Mouse (Mus musculus) megakaryocyte progenitor cell, adult 5-6 weeks (primary cell): ENCODE data around the gene Pimreg. TPM values are rescaled to one million over a fixed set of nuclear protein-coding genes. Genes with fewer than 3 reads are reported as not detected.
A peak's percentile ranks its signal among the peaks of the same experiment; 100 is the strongest.

Experiments
- ATAC-seq: replicated peaks from 2 replicates; pipeline ENCODE4 v1.8.0; 2016; ENCODE audit warnings: mild to moderate bottlenecking, moderate TSS enrichment, inconsistent platforms; ENCODE audit not compliant: poor library complexity
- total RNA-seq, 2 experiments: library from RNA; stranded (forward) in 1 of 2; stranded (reverse) in 1 of 2; fragments of 157-497, 149-512 nt in 1 of 2; fragments of 200-1000 nt in 1 of 2; gene quantifications; 2 replicates each; pipeline versions ENCODE4 v1.2.3 to v1.2.4; 2015 to 2017

The Pimreg gene
- total RNA-seq, 2 experiments from 2014 or later: 14.3 to 20.4 TPM

GRCm38 (mm10) chr11:72061093-72061620, 19.3 kb downstream of the Pimreg start:
- no peak for ATAC-seq

GRCm38 (mm10) chr11:72064414-72064813, 22.6 kb downstream of the Pimreg start:
- no peak for ATAC-seq

- ATAC-seq: no peak
Observed at GRCm38 (mm10) chr11:72065103-72065502, 23.3 kb downstream of the Pimreg start.

DNA sequence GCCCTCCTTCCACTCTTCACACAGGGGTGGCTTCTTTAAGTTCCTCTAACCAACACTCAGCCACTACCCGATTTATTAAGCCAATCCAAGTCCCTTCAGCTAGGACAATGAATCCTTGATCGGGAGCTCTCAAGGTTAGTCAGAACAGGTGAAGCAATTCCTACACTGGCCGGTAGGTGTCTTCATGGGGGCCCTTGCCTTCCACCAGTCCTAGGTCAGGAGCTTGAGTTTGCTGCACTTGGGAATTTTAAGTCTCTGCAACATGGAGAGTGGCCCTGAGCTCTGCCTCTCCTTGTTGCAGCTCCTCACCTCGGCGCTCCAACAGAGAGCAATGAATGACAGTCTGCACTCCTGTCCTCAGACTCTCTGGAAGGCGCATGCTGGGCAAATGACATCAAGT, 24.5 kb downstream of the Pimreg start:
- peak; percentile 52; the same call in 1 of the 2 replicates for ATAC-seq

DNA sequence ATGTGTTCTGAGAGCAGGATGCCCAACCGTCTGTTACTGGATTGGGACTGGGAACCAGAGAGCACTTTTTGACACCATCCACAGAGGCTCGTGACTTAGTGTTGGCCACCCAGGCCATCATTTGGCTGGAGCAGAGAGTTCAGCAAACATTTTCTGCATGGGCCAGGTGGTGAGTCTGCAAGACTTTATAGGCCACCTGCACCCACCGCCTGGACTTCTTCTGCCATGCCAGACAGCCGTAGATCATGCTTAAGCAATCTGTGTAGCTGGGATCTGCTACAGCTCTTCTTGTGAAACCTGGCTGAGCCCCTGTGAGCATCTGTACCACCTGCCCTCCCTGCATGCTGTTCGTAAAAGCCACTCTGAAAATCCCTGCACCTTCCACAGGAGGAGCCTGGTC, 25.5 kb downstream of the Pimreg start:
- ATAC-seq: no peak

DNA sequence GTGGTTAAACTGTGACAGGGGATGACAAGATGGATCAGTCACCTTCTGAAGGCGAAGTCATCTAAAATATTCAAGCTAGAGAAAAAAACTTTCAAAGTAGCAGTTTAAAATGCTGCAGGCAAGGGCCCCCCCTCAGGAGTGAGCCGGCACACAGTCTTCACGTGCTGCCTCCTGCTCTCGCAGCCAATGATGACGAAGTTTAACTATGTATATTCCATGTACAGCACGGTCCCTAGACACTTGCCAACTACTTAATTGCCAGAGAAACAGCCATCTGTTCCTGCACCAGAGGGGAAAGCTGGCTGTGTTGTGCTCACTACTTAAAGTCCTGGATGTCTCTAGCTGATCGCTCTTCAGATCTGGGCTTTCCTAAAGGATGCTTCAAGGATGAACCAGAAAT, 26.2 kb downstream of the Pimreg start:
- ATAC-seq: no peak

GRCm38 (mm10) chr11:72070733-72071132, 28.9 kb downstream of the Pimreg start:
- no peak for ATAC-seq

GRCm38 (mm10) chr11:72072331-72072905, 30.6 kb downstream of the Pimreg start:
- no peak for ATAC-seq

DNA sequence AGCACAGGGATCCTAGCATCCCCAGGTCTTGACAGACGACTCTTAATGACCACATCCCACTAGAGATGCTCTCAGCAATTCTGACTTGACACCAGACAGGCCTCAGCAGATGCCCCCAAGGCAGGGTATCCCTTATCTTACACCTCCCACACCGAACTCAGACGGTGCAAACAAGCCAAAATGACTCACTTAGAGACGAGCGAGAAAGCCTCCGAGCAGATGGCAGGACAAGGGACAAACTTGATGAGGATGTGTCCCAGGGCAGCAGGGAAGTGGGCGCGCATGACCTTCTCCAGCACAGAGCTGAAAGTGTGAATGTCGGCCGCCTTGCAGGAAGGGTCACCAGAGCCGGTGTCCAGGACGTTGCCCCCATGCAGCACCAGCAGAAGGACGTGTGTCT, 32.4 kb downstream of the Pimreg start:
- no peak for ATAC-seq

DNA sequence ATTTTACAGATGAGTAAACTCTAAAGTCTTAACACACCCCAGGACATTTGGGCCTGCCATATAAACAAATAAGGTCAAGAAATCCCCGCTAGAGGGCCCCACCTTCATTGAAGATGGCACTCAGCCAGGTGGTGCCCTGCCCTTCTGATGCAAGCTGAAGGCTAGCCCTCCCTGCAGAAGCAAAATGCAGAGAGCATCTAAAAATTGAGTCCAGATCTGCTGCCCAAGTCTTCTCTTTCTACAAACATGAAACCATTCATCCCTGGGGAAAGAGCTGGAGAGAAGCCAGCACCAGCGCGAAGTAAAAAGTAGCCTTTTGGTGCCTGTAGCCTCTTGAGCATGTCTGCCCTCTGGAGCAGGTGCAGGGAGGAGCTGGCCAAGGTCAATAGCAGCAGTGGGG, 36.2 kb downstream of the Pimreg start:
- ATAC-seq: no peak

- ATAC-seq: no peak
Observed at GRCm38 (mm10) chr11:72078647-72079046, 36.8 kb downstream of the Pimreg start.

GRCm38 (mm10) chr11:72080461-72080860, 38.6 kb downstream of the Pimreg start:
- no peak for ATAC-seq

- ATAC-seq: no peak
Observed at GRCm38 (mm10) chr11:72082601-72083000, 40.8 kb downstream of the Pimreg start.

GRCm38 (mm10) chr11:72084337-72084736, 42.5 kb downstream of the Pimreg start:
- no peak for ATAC-seq

DNA sequence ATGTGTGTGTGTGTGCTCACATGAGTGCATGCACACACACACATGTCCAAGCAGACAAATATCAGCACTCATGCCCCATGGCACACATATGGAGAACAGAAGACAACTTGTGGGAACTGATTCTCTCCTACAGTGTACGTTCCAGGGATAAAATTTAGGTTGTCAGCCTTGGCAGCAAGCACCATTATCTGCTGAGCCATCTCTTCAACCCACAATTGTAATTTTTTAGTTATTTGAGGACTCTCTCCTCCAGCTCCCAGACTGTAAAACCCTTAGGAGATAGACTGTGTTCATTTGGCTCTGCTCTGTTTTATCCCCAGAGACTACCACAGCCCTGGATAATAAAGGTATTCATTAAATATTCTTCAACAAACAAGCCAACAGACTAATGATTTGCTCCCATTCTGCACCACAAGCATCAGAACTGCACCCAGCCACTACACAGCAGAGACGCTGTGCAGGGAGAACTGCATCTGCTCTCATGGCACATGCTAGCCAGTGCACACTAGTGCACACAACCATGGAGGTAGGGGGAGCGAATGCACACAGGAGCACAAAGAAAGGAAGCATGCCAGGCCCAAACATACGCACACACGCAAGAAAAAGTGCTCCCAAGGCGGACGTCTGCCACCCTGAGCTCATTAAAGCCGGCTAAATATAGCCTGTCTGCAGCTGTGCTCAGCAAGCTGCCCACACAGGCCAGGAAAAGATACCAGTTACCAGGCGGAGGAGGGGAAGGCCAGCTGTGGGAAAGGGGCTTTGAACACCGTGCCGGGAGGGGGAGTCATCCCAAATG, 44.6 kb downstream of the Pimreg start:
- ATAC-seq: no peak

DNA sequence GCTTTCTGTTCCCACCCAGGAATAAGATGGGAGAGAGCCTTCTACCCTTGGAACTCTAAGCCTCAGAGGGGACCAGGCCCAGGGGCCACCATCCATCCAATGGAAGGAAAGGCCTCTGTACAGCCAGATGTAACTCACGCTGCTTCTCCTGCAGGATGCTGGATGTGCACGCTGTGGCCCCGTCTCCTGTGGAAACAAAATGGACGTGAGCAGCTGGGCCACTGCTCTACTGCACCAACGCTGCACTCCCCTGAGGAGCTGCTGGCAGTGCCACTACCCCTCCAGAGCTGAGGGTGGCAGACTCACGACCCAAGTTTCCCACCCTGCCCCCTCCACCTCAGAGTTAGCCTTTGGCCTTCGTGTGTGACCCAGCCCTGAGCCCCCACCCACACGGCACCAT, 50.6 kb downstream of the Pimreg start:
- no peak for ATAC-seq

DNA sequence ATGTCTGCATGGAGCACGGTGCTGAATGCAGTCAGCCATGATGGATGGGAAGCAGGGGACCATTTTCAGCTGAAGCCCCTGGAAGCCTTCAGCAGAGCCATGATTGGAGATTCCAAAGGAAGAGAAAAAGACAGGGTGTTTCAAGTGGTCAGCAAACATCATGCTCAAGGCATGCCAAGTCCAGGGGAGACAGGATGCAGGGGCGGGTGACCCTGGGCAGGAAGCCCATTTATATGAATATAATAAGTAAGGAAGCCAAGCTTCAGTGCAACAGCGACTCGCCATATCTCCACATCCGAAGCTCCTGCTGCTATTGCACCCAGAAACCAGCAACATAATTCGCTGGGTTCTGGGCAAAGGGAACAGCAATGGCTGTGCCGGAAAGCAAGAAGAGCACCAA, 52.6 kb downstream of the Pimreg start:
- ATAC-seq: no peak

- no peak for ATAC-seq
Observed at GRCm38 (mm10) chr11:72095994-72096393, 54.2 kb downstream of the Pimreg start.
